Mouse (Mus musculus): ENCODE measurements around the gene Fezf2.

Fezf2 gene

DNA sequence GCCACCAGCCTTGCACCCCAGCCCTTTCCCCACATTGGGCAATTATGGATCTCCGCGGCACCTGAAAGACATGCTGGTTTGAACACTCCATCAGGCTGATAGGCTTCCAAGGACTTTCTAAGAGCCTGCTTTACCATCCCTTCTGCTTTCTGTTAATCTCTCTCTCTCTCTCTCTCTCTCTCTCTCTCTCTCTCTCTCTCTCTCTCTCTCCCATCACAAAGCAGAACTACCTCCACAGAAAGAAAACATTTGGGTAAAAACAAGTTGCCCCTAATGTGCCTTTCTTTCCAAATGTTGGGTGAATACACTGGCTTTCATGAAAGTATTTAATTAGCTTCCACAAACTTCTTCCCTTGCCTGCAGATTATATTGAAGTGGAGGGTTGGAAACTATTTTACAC, at the start of gene Fezf2:
TSS of gene Fezf2 (minus strand) at position 101 of the 400 bp plus-strand sequence.
- in situ Hi-C loops (cut with MboI, MseI), result no loop called here

GRCm38 (mm10) chr14:12397561-12397960, 49.6 kb upstream of the Fezf2 start:
- in situ Hi-C loops (cut with MboI, MseI), result no loop called here

DNA sequence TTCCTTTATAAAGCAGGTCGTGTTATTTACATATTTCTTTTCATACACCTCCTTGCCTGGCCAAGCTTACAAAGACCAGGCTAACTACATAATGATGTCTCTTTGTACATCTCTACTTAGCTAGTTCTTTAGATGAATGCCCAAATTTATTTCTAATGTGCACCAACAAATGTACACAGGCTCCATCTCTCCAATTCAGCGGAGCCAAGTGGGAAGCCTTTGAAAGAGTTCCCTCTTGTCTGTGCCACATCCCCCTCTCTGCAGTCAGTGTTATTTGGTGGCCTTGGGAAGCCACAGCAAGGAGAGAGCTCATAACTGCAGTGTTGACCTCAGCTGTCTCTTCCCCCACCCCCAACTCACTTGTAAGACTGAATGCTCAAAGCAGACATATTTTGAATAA, 46.3 kb upstream of the Fezf2 start:
- in situ Hi-C loops (cut with MboI, MseI), result no loop called here

- in situ Hi-C loops (cut with MboI, MseI), result no loop called here
Observed at GRCm38 (mm10) chr14:12393271-12393861, 45.4 kb upstream of the Fezf2 start.

GRCm38 (mm10) chr14:12391167-12391566, 43.2 kb upstream of the Fezf2 start:
- in situ Hi-C loops (cut with MboI, MseI), result no loop called here

DNA sequence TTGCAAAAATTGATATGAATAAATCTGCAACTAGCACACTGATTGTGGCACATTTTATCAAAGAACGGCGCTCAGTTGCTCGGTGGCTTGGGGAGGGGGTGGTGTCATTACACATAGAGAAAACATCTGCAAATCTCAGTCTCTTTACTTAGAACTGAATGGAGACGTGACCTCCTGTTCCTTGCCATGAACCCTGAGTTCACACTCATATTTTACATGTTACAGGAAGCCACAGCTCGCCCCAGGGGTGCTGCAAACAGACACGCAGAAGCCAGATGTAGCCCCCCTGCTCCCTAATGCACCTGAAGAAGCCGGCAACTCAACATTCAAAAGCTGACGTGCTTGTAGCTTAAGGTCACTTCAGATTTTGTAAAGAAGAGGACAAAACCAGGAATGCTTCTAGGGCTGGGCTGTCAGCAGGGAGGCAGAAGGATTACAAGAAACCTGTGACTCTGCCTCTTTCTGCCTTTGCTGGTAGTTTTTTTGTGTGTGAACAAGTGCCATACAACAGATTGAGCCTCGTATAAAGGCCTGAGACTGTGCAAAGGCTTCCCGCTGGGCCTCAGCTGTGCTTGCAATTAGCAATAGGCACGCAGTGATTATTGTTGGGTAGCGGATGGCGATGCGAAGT, 40.9 kb upstream of the Fezf2 start:
- in situ Hi-C loops (cut with MboI, MseI), result no loop called here

- in situ Hi-C loops (cut with MboI, MseI), result no loop called here
Observed at GRCm38 (mm10) chr14:12388192-12388795, 40.3 kb upstream of the Fezf2 start.

GRCm38 (mm10) chr14:12387176-12387575, 39.2 kb upstream of the Fezf2 start:
- in situ Hi-C loops (cut with MboI, MseI), result no loop called here

DNA sequence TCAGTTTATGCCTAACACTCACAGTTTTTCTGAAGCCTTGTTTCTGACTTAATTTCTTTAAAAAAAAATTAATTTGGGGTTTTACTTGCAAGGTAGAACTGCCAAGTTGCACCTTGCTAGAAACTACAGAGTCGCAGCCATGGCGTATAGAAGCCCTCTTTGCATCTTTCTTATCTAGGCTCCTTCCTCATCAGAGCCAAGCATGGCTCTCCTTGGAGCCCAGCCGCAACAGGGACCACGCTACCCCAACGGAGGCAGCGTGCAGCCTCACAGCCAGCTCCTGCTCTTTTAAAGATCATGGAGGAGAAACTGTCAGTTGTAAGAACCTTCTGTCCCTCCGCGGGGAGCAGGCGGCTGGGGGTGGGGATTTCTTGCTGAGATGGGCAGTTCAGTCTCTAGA, 29.9 kb upstream of the Fezf2 start:
- in situ Hi-C loops (cut with MboI, MseI), result no loop called here

GRCm38 (mm10) chr14:12377289-12377688, 29.3 kb upstream of the Fezf2 start:
- in situ Hi-C loops (cut with MboI, MseI), result no loop called here

- in situ Hi-C loops (cut with MboI, MseI), result no loop called here
Observed at GRCm38 (mm10) chr14:12375451-12375850, 27.5 kb upstream of the Fezf2 start.

- in situ Hi-C loops (cut with MboI, MseI), result no loop called here
Observed at GRCm38 (mm10) chr14:12350271-12350916, 2.4 kb upstream of the Fezf2 start.

DNA sequence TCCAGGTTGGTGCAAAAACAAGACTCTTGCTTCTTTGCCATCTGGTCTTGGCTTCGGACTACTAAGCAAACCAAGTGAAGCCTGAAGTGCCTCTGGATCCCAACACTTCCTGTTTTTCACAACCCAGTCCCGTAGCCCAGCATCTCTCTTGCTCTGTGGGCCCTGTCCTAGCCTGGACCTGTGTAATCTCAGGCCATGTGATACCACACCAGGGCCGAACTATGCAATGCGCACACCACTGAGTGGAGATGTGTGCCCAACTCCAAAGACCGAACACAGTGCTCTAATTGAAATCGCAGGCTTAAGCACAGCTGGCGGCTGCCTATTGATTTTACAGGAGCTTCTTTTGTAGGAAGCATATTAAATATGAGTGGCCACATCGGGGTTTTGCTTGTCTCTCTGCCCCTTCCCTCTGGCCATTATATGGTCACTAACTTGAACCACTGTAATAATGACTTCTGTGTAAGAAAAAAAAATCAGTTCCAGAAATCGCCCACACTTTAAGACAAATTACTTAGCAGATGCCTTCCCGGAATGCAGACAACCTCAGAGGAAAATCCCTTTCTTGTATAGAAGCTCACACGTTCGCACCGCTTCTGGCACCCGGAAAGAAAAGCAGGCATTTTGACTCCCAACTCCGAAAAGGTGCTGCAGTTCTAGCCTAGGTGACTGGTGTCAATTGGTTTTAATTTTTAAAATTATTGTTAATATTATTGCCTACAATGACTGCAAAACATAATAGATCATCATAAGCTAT, 1.5 kb upstream of the Fezf2 start:
- in situ Hi-C loops (cut with MboI, MseI), result no loop called here

DNA sequence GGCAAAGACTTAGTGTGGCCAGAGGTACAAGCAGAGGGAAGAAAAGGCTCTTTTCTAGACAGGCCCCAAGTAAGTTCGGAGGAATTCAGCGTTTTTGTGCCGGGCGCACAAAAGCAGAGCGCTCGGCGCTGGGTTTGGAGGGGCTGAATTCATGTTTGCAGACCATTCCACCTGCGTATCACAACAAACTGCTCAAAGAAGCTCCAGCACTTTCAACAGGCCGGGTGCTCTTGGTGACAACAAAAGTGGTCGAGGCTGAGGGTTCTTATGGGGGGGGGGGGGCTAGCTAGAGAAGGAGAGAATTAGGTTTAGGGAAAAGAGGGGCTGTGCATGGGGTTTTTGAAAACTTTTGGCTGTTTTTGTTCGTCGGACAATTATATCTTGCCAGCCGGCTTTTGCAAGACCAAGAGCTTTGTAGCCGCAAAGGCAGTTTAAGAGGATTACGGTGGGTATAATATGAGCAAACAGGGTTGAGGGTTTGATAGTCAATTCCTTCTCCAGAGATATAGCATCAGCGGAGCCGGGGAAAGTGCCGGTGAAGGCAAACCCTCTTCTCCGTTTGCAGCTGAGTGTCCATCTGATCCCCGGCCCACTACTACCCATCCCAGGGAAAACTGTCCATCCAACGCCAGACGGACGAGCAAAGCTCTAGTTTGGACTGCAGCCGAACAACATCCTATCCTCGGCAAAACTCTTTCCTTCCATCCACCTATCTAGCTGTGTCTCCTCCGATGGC, 956 bp downstream of the Fezf2 start:
- in situ Hi-C loops (cut with MboI, MseI), result no loop called here

GRCm38 (mm10) chr14:12346011-12346864, 1.8 kb downstream of the Fezf2 start:
- in situ Hi-C loops (cut with MboI, MseI), result no loop called here

DNA sequence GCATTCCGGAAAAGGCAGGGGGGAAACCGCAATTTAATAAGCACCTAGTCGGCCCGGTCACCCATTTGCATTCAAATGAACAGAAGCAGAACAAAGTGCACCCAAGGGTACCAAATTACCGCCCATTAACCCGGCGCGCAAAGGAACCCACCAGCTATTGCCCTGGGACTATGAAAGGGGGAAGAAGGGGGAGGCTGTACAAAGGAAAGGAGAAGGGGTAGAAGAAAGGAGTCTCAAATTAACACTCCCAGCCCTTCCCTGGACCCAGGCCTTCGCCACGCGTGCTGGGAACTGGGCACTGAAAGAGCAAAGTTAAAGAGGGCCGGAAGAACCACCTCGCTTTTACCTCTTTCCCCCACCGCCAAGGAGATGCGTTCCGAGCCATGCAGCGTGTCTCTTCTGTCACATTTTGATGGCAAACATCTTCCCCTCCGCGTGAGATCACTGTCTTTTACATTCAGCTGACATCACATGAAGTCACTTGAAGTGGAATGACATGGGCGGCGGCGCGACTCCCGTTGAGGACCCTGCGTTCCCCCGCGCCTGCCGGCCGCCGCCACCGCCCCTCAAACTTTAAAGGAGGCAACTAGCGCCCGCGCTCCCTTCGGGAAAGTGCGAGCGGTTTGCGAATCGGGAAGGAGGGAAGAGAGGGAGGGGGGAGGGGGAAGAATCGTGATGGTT, 2.6 kb downstream of the Fezf2 start:
- in situ Hi-C loops (cut with MboI, MseI), result no loop called here

DNA sequence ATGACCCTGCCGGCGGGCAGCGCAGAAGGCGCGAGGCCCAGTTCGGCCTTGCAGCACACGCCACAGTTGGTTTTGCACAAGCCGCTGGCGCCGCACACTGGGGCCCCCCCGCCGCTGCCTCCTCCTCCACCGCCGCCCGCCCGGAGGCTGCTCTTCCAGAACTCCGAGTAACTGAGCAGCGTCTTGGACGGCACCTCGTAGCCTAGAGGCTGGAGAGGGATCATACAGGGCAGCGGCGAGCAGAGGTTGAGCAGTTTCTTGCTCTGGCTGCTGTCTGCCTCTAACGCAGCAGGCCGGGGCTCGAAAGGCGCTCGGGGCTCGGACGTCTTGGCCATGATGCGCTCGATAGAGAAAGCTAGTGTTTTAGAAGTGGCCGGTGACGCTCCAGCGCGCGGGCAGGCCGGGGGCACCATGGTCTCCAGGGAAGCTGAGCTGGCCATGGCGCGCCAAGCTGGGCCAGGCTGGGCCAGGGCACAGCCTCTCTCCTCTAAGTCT, 3.2 kb downstream of the Fezf2 start:
- in situ Hi-C loops (cut with MboI, MseI), result no loop called here

- in situ Hi-C loops (cut with MboI, MseI), result no loop called here
Observed at GRCm38 (mm10) chr14:12344061-12344745, 3.8 kb downstream of the Fezf2 start.

DNA sequence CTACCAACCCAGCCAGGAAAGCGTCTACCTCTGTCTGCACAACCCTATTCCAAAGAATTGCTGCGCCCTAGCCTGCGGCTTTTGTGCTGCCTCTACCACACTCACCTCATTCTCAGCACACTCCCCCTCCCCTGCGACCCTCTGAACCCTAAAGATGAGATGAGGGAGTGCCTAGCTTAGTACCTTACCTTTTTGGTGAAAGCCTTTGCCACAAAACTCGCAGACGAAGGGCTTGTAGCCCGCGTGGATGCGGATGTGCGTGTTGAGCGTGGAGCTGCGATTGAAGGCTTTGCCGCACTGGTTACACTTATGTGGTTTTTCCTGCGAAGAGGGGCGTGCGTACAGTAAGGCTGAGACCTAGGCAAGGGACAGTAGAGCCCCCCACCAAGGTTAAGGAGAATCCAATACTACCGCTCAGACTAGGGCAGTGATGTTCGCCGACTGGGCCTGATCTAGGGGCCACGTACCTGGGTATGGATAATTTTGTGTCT, 4.5 kb downstream of the Fezf2 start:
- in situ Hi-C loops (cut with MboI, MseI), result no loop called here

Measured in regulatory T cell (primary cell).